Mouse (Mus musculus) megakaryocyte, embryonic 14.5 days (primary cell): ENCODE measurements around the gene Rpl37.

Source experiments
- FLI1 ChIP-seq: IDR thresholded peaks from 2 replicates; pipeline ENCODE4 v1.6.1; 2012; ENCODE audit warnings: low read length, inconsistent platforms, mixed read lengths
- GATA1 ChIP-seq: IDR thresholded peaks from 3 replicates; pipeline ENCODE4 v1.6.1; 2012; ENCODE audit warnings: mixed read lengths, low read length, inconsistent platforms, borderline replicate concordance

GRCm38 (mm10) chr15:5116270-5117030 is at the start of gene Rpl37:
- no peak for TF ChIP-seq GATA1
- TF ChIP-seq FLI1, result peak; percentile 99
